ENCODE assay signal across 9 mouse cellular contexts in genomic region chr5:110101716-110102347, GRCm38 (mm10). TPM values are rescaled to one million over a fixed set of nuclear protein-coding genes. Genes with fewer than 3 reads are reported as not detected.
DNase-seq lines count a peak whose midpoint lies in the region; ATAC-seq and TF ChIP-seq lines count a peak whose summit lies in the region.
"Had no signal": no experiment of that assay in that cellular context is flagged by ENCODE, and none has a peak within 500 bp of the region (broad histone marks: within the 10 kb centered on the region; RNA-seq: fewer than 3 reads in every experiment).

No protein-coding gene starts in this region.

- H3K4me1 ChIP-seq in forebrain, embryonic 14.5 days (ENCODE audit: control insufficient read depth, insufficient read depth, low read length): peaks cover 12% of the 10 kb centered on the region
- peaks cover 23% of the 10 kb centered on the region for H3K4me1 ChIP-seq in intestine, embryonic 15.5 days (replicated peaks)
- H3K4me1 ChIP-seq in midbrain, embryonic 13.5 days (replicated peaks): peaks cover 33% of the 10 kb centered on the region
- peaks cover 22% of the 10 kb centered on the region for H3K4me1 ChIP-seq in stomach, embryonic 15.5 days

- peak; percentile 39 for DNase-seq in gastrocnemius, adult 2 months
- DNase-seq in gastrocnemius, adult 18-20 months (ENCODE audit: low spot score): no peak
- DNase-seq in brain, adult 2 months (ENCODE audit: low read depth, low spot score): peak; percentile 87
- DNase-seq in forebrain, embryonic 14.5 days (ENCODE audit: low spot score): peak; percentile 63
- peak; percentile 80 for DNase-seq in left cerebral cortex, postnatal 36 days (ENCODE audit: low spot score in 2 of 2)

- peak overlapping the region; percentile 64 for H3K4me2 ChIP-seq in forebrain, embryonic 14.5 days (ENCODE audit: low read length)
- peak overlapping the region; percentile 86 for H3K4me2 ChIP-seq in intestine, embryonic 15.5 days (replicated peaks)
- peak overlapping the region; percentile 66 for H3K4me2 ChIP-seq in midbrain, embryonic 13.5 days (replicated peaks)
- H3K4me2 ChIP-seq in stomach, embryonic 15.5 days: peak overlapping the region; percentile 83

- H3K27ac ChIP-seq in gastrocnemius, adult 2 months: no peak overlapping the region
- H3K27ac ChIP-seq in forebrain, embryonic 14.5 days (ENCODE audit: low read depth, low read length): no peak overlapping the region
- H3K27ac ChIP-seq in intestine, embryonic 15.5 days: no peak overlapping the region
- no peak overlapping the region for H3K27ac ChIP-seq in midbrain, embryonic 13.5 days
- no peak overlapping the region for H3K27ac ChIP-seq in stomach, embryonic 15.5 days

- WGBS in forebrain, embryonic 14.5 days: 23% methylated on average over 34 of the region's 34 CpGs
- WGBS in intestine, embryonic 15.5 days: 15% methylated on average over 34 of the region's 34 CpGs
- 24% methylated on average over 34 of the region's 34 CpGs for WGBS in midbrain, embryonic 13.5 days
- 15% methylated on average over 34 of the region's 34 CpGs for WGBS in stomach, embryonic 15.5 days

- peak; percentile 43 for ATAC-seq in forebrain, embryonic 14.5 days
- ATAC-seq in intestine, embryonic 15.5 days: peak; percentile 34
- peak; percentile 35 for ATAC-seq in midbrain, embryonic 13.5 days
- 0 out of 2 replicates have a peak, but pooled peaks have one; percentile 8 for ATAC-seq in stomach, embryonic 15.5 days (ENCODE audit: insufficient read depth, low FRiP score, low read depth)

- TF ChIP-seq CTCF in gastrocnemius, adult 2 months (IDR thresholded peaks at IDR 0.05): no peak

- intact Hi-C loops in gastrocnemius, adult 2 months (cut with DNase I): loop anchor here (10.0 kb wide), 1 partner anchor 547 kb away; the partner anchor contains the start of gene Crlf2
- intact Hi-C loops in left cerebral cortex, postnatal 36 days (cut with DNase I): loop anchor here (10.0 kb wide), 1 partner anchor 1737 kb away; the partner anchor contains the start of gene Gm42517

- no peaks in the 10 kb centered on the region for H3K9me3 ChIP-seq in forebrain, embryonic 14.5 days (replicated peaks; ENCODE audit: control insufficient read depth, low read length)
- no peaks in the 10 kb centered on the region for H3K9me3 ChIP-seq in intestine, embryonic 15.5 days
- H3K9me3 ChIP-seq in midbrain, embryonic 13.5 days: no peaks in the 10 kb centered on the region
- H3K9me3 ChIP-seq in stomach, embryonic 15.5 days: no peaks in the 10 kb centered on the region

- H3K4me3 ChIP-seq in gastrocnemius, adult 2 months: peak overlapping the region; percentile 61
- H3K4me3 ChIP-seq in forebrain, embryonic 14.5 days (ENCODE audit: low read depth, low read length): peak overlapping the region; percentile 24
- H3K4me3 ChIP-seq in intestine, embryonic 15.5 days (replicated peaks): peak overlapping the region; percentile 34
- peak overlapping the region; percentile 36 for H3K4me3 ChIP-seq in midbrain, embryonic 13.5 days (replicated peaks)
- peak overlapping the region; percentile 37 for H3K4me3 ChIP-seq in stomach, embryonic 15.5 days (replicated peaks)

- H3K9ac ChIP-seq in forebrain, embryonic 14.5 days (ENCODE audit: low read length): peak overlapping the region; percentile 53; the same call in 1 of the 2 replicates
- H3K9ac ChIP-seq in intestine, embryonic 15.5 days: no peak overlapping the region
- peak overlapping the region; percentile 49 for H3K9ac ChIP-seq in midbrain, embryonic 13.5 days (replicated peaks)
- H3K9ac ChIP-seq in stomach, embryonic 15.5 days: no peak overlapping the region

- H3K36me3 ChIP-seq in forebrain, embryonic 14.5 days (ENCODE audit: control insufficient read depth, insufficient read depth, low read length): peaks cover 41% of the 10 kb centered on the region
- peaks cover 36% of the 10 kb centered on the region for H3K36me3 ChIP-seq in intestine, embryonic 15.5 days
- peaks cover 44% of the 10 kb centered on the region for H3K36me3 ChIP-seq in midbrain, embryonic 13.5 days
- peaks cover 34% of the 10 kb centered on the region for H3K36me3 ChIP-seq in stomach, embryonic 15.5 days

- H3K27me3 ChIP-seq in forebrain, embryonic 14.5 days (replicated peaks; ENCODE audit: control insufficient read depth, insufficient read depth, low read length): no peaks in the 10 kb centered on the region
- 0 out of 2 replicates have a peak, but pooled peaks cover 5% of the 10 kb centered on the region for H3K27me3 ChIP-seq in intestine, embryonic 15.5 days (replicated peaks)
- H3K27me3 ChIP-seq in midbrain, embryonic 13.5 days: 0 out of 2 replicates have a peak, but pooled peaks cover 7% of the 10 kb centered on the region
- no peaks in the 10 kb centered on the region for H3K27me3 ChIP-seq in stomach, embryonic 15.5 days (replicated peaks)

RNA-seq across cellular contexts. Expression of gene Plcxd1, which starts 2.1 kb away (rescaled TPM):
- not detected for total RNA-seq in gastrocnemius, adult 2 months (2021)
- not detected for total RNA-seq in gastrocnemius, adult 18-20 months (2021)
- polyA plus RNA-seq in forebrain, embryonic 14.5 days (2014; fragmentation: Nextera tagmentation; extraction: Ambion mirVana): 0.69 and 1.1 TPM in 2 replicates
- polyA plus RNA-seq in intestine, embryonic 15.5 days (2015; fragmentation: Nextera tagmentation; extraction: Ambion mirVana): 0.89 and 0.92 TPM in 2 replicates
- total RNA-seq in left cerebral cortex, postnatal 36 days (2021): 10 to 100 TPM; 11.1 to 12.0 TPM
- polyA plus RNA-seq in midbrain, embryonic 13.5 days (2015; fragmentation: Nextera tagmentation; extraction: Ambion mirVana): 2.1 and 2.5 TPM in 2 replicates
- 1.1 TPM in 2 replicates for polyA plus RNA-seq in stomach, embryonic 15.5 days (2015; fragmentation: Nextera tagmentation; extraction: Ambion mirVana)
- total RNA-seq: heart, postnatal 14 days had no signal

RNA-seq across cellular contexts. Expression of gene Gtpbp6, which starts 6.2 kb away (rescaled TPM):
- total RNA-seq in gastrocnemius, adult 2 months (2021): 10 to 100 TPM; 13.0 to 16.4 TPM
- total RNA-seq in gastrocnemius, adult 18-20 months (2021): 10 to 100 TPM; 12.6 to 16.8 TPM
- polyA plus RNA-seq in forebrain, embryonic 14.5 days (2014; fragmentation: Nextera tagmentation; extraction: Ambion mirVana): 46.5 TPM in 2 replicates
- 29.4 and 30.2 TPM in 2 replicates for polyA plus RNA-seq in intestine, embryonic 15.5 days (2015; fragmentation: Nextera tagmentation; extraction: Ambion mirVana)
- 10 to 100 TPM; 85.4 to 88.5 TPM for total RNA-seq in left cerebral cortex, postnatal 36 days (2021)
- polyA plus RNA-seq in midbrain, embryonic 13.5 days (2015; fragmentation: Nextera tagmentation; extraction: Ambion mirVana): 52.6 and 53.3 TPM in 2 replicates
- 28.7 and 32.3 TPM in 2 replicates for polyA plus RNA-seq in stomach, embryonic 15.5 days (2015; fragmentation: Nextera tagmentation; extraction: Ambion mirVana)

RNA-seq across cellular contexts. Expression of gene Gm35315, which starts 7.6 kb away (rescaled TPM):
- under 1 TPM; 0.10 to 0.25 TPM for total RNA-seq in gastrocnemius, adult 2 months (2021)
- total RNA-seq in gastrocnemius, adult 18-20 months (2021): under 1 TPM; 0.24 to 0.39 TPM
- 0.51 and 0.57 TPM in 2 replicates for polyA plus RNA-seq in forebrain, embryonic 14.5 days (2014; fragmentation: Nextera tagmentation; extraction: Ambion mirVana)
- 1.7 and 1.8 TPM in 2 replicates for polyA plus RNA-seq in intestine, embryonic 15.5 days (2015; fragmentation: Nextera tagmentation; extraction: Ambion mirVana)
- under 1 TPM; 0.48 to 0.72 TPM for total RNA-seq in left cerebral cortex, postnatal 36 days (2021)
- polyA plus RNA-seq in midbrain, embryonic 13.5 days (2015; fragmentation: Nextera tagmentation; extraction: Ambion mirVana): 0.61 and 0.93 TPM in 2 replicates
- polyA plus RNA-seq in stomach, embryonic 15.5 days (2015; fragmentation: Nextera tagmentation; extraction: Ambion mirVana): 1.6 and 1.8 TPM in 2 replicates

RNA-seq across cellular contexts. Expression of gene Zfp605, which starts 8.1 kb away (rescaled TPM):
- 1 to 10 TPM; 4.1 to 4.2 TPM for total RNA-seq in gastrocnemius, adult 2 months (2021)
- total RNA-seq in gastrocnemius, adult 18-20 months (2021): 1 to 10 TPM; 4.0 to 4.5 TPM
- 15.1 and 16.9 TPM in 2 replicates for polyA plus RNA-seq in forebrain, embryonic 14.5 days (2014; fragmentation: Nextera tagmentation; extraction: Ambion mirVana)
- polyA plus RNA-seq in intestine, embryonic 15.5 days (2015; fragmentation: Nextera tagmentation; extraction: Ambion mirVana): 3.9 and 4.0 TPM in 2 replicates
- 10 to 100 TPM; 15.4 to 18.8 TPM for total RNA-seq in left cerebral cortex, postnatal 36 days (2021)
- polyA plus RNA-seq in midbrain, embryonic 13.5 days (2015; fragmentation: Nextera tagmentation; extraction: Ambion mirVana): 16.0 and 16.9 TPM in 2 replicates
- 5.4 TPM in 2 replicates for polyA plus RNA-seq in stomach, embryonic 15.5 days (2015; fragmentation: Nextera tagmentation; extraction: Ambion mirVana)

RNA-seq across cellular contexts. Expression of gene Gm17655, which starts 29.5 kb away (rescaled TPM):
- 1 to 10 TPM; 1.4 to 1.5 TPM for total RNA-seq in gastrocnemius, adult 2 months (2021)
- total RNA-seq in gastrocnemius, adult 18-20 months (2021): 1 to 10 TPM in 1 of 2 experiments, under 1 TPM in 1; 0.94 to 1.8 TPM
- 4.5 and 5.0 TPM in 2 replicates for polyA plus RNA-seq in forebrain, embryonic 14.5 days (2014; fragmentation: Nextera tagmentation; extraction: Ambion mirVana)
- 2.2 and 2.3 TPM in 2 replicates for polyA plus RNA-seq in intestine, embryonic 15.5 days (2015; fragmentation: Nextera tagmentation; extraction: Ambion mirVana)
- total RNA-seq in left cerebral cortex, postnatal 36 days (2021): 1 to 10 TPM; 7.2 to 7.6 TPM
- polyA plus RNA-seq in midbrain, embryonic 13.5 days (2015; fragmentation: Nextera tagmentation; extraction: Ambion mirVana): 6.9 and 7.9 TPM in 2 replicates
- polyA plus RNA-seq in stomach, embryonic 15.5 days (2015; fragmentation: Nextera tagmentation; extraction: Ambion mirVana): 2.8 and 4.6 TPM in 2 replicates

Comparison
In these comparisons a context has a peak if more than half of its experiments do, and no peak if none do; other contexts are left out.
1. H3K9ac ChIP-seq: peak in forebrain, embryonic 14.5 days (single experiment) and midbrain, embryonic 13.5 days (single experiment); none in intestine, embryonic 15.5 days (single experiment) and stomach, embryonic 15.5 days (single experiment).
2. Peak in every context shown above with its lines, with median percentiles within 50 percentile points of each other: H3K4me3 ChIP-seq, ATAC-seq and H3K4me2 ChIP-seq.